Mouse (Mus musculus) midbrain, embryonic 14.5 days (tissue): Measurements from ENCODE around the gene Akap13. TPM values are rescaled to one million over a fixed set of nuclear protein-coding genes. Genes with fewer than 3 reads are reported as not detected.

ENCODE experiments used
- ATAC-seq: fragments of 200-750 bp; cut with Nextera tagmentation; 2 replicates; pipeline ENCODE4 v1.8.0; 2017; ENCODE audit warnings: moderate number of reproducible peaks, moderate library complexity; ENCODE audit not compliant: low FRiP score, low TSS enrichment
- DNase-seq: peaks from one replicate; pipeline ENCODE4 v3.0.0-alpha.2; 2015
- H3K27ac ChIP-seq: fragments of 300-500 bp; sonication (generic); replicated peaks from 2 replicates; pipeline ENCODE4 v1.5.1; 2014; ENCODE audit warnings: mild to moderate bottlenecking, low read depth, low read length, moderate library complexity
- H3K27me3 ChIP-seq: fragments of 300-500 bp; sonication (generic); 2 replicates; pipeline ENCODE4 v1.6.1; 2014; ENCODE audit warnings: low read length, control low read depth, mixed read lengths; ENCODE audit not compliant: control insufficient read depth, insufficient read depth
- H3K36me3 ChIP-seq: fragments of 300-500 bp; sonication (generic); 2 replicates; pipeline ENCODE4 v1.6.1; 2014; ENCODE audit warnings: low read length, control low read depth; ENCODE audit not compliant: control insufficient read depth, insufficient read depth
- H3K4me1 ChIP-seq: fragments of 300-500 bp; sonication (generic); 2 replicates; pipeline ENCODE4 v1.6.1; 2014; ENCODE audit warnings: mild to moderate bottlenecking, antibody characterized with exemption, low read length, control low read depth; ENCODE audit not compliant: control insufficient read depth, insufficient read depth
- H3K4me2 ChIP-seq: fragments of 300-500 bp; sonication (generic); 2 replicates; pipeline ENCODE4 v1.6.1; 2014; ENCODE audit warnings: mild to moderate bottlenecking, low read length, moderate library complexity
- H3K4me3 ChIP-seq: fragments of 300-500 bp; sonication (generic); replicated peaks from 2 replicates; pipeline ENCODE4 v1.5.1; 2014; ENCODE audit warnings: low read depth, low read length
- H3K9ac ChIP-seq: fragments of 300-500 bp; sonication (generic); replicated peaks from 2 replicates; pipeline ENCODE4 v1.6.1; 2014; ENCODE audit warnings: mild to moderate bottlenecking, low read length, moderate library complexity
- H3K9me3 ChIP-seq: fragments of 300-500 bp; sonication (generic); 2 replicates; pipeline ENCODE4 v1.6.1; 2016; ENCODE audit warnings: low read length, control low read depth, mixed read lengths; ENCODE audit not compliant: control insufficient read depth
- WGBS: fragments of 180-500 bp; shearing (Covaris S2); extraction: QIAGEN DNeasy Blood & Tissue Kit; methylation state at CpG from one replicate; pipeline ENCODE4 v1.1.7; 2014; 5-methylcytosine and 5-hydroxymethylcytosine counted together
- polyA plus RNA-seq: library from polyadenylated mRNA; unstranded; fragments of >200 nt; fragmentation: Nextera tagmentation; extraction: Ambion mirVana; gene quantifications from 2 replicates; pipeline ENCODE4 v1.2.1, GENCODE M21; 2014

The Akap13 gene
- polyA plus RNA-seq, 1 experiment from 2014 or later, result 18.9 TPM

DNA sequence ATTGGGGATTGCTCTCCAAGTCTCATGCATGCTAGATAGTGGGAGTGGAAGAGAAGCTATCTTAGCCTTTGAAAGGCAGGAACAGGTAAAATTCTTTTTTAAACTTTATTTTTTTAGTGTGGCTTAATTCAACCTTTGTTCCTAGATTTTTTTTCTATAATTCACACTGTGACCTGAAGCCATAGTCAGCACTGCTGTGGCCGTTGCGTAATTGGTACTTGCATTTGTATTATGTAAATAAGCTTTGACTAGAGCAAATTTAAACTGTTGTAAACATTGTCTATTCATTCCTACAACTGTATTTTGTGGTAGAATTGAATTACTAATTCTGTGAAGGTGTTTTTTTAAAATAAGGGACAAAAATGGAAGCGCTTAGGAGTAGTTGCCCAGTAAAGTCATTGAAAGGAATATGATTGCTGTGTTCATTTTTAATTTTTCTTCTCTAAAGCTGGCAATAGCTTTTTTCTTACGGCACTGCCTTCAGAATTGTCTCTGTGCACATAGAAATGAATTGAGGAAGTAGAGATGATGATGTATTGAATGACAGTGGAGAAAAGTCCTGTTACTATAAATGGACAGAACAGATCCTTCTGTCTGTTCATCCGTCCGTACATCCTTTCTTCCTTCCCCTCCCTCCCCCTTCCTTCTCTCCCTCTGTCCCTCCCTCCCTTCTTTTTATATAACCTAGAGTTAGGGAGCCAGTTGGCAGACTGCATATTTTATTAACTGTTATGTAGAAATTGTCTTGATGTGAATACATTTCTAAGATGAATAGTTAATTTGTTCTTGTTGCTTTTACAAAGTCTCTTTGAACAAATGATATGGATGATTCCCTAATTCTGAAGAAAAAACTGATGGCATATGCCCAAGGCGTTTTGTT lies 17.2 kb downstream of the Akap13 start:
- Histone ChIP-seq H3K9ac (no peak overlapping the region), H3K9me3 (no peaks in the 10 kb centered on the region), H3K27me3 (no peaks in the 10 kb centered on the region), H3K4me1 (no peaks in the 10 kb centered on the region), H3K4me2 (no peak overlapping the region), H3K4me3 (no peak overlapping the region), H3K36me3 (no peaks in the 10 kb centered on the region), H3K27ac (no peak overlapping the region)
- 83% methylated on average over 7 of the region's 7 CpGs for WGBS
- DNase-seq (no peak), ATAC-seq (no peak)

GRCm38 (mm10) chr7:75473294-75473693 lies 18.0 kb downstream of the Akap13 start:
- WGBS, result 81% methylated on average over 1 of the region's 1 CpGs
- no peak for DNase-seq
- Histone ChIP-seq H3K4me3 (no peak overlapping the region), H3K27me3 (no peaks in the 10 kb centered on the region), H3K36me3 (no peaks in the 10 kb centered on the region), H3K9ac (no peak overlapping the region), H3K4me1 (no peaks in the 10 kb centered on the region), H3K9me3 (no peaks in the 10 kb centered on the region), H3K4me2 (no peak overlapping the region), H3K27ac (no peak overlapping the region)
- no peak for ATAC-seq

DNA sequence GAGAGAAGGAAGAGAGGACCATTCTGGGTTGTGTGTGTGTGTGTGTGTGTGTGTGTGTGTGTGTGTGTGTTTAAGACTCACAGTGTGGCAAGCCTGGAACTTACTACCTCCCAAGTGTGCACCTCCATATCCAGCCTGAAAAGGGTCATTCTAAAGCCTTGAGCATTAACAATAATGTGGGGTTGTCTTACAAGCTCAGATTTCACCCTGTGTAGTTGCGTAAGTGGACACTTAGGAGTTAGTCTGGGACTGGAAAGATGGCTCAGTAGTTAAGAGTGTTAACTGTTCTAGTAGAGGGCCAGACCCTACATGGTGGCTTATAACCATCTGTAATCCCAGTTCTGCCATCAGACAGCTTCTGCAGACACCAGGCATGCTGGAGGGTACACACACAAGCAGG lies 18.7 kb downstream of the Akap13 start:
- Histone ChIP-seq H3K4me2 (no peak overlapping the region), H3K4me3 (no peak overlapping the region), H3K4me1 (no peaks in the 10 kb centered on the region), H3K27me3 (no peaks in the 10 kb centered on the region), H3K9me3 (no peaks in the 10 kb centered on the region), H3K36me3 (no peaks in the 10 kb centered on the region), H3K9ac (no peak overlapping the region), H3K27ac (no peak overlapping the region)
- WGBS, result 100% methylated on average over 1 of the region's 1 CpGs
- ATAC-seq, result no peak
- DNase-seq, result no peak

GRCm38 (mm10) chr7:75474564-75475150 lies 19.3 kb downstream of the Akap13 start:
- ATAC-seq (no peak), DNase-seq (no peak)
- Histone ChIP-seq H3K4me2 (no peak overlapping the region), H3K4me3 (no peak overlapping the region), H3K36me3 (no peaks in the 10 kb centered on the region), H3K9me3 (no peaks in the 10 kb centered on the region), H3K27ac (no peak overlapping the region), H3K4me1 (no peaks in the 10 kb centered on the region), H3K9ac (no peak overlapping the region), H3K27me3 (no peaks in the 10 kb centered on the region)

DNA sequence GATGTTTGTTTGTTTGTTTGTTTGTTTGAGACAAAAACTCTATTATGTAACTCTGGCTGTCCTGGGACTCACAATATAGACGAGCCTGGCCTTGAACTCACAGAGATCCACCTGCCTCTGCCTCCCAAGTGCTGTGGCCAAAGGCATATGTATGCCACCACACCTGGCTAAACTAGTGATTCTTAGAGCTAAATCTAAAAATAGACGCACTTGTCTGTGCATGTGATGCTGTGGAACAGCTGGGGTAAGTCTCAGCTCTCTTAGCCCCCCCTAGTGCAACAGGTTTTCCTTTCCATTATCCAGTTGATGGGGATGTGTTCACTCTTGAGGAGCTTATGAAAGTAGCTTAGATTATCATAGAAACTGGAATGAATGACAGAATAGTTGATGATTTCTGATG lies 22.7 kb downstream of the Akap13 start:
- H3K27me3 ChIP-seq, result no peaks in the 10 kb centered on the region
- ATAC-seq (no peak), DNase-seq (no peak)
- no peak overlapping the region for H3K4me3 ChIP-seq
- H3K9me3 ChIP-seq, result no peaks in the 10 kb centered on the region
- no peak overlapping the region for H3K4me2 ChIP-seq
- H3K27ac ChIP-seq, result no peak overlapping the region
- H3K9ac ChIP-seq, result no peak overlapping the region
- H3K36me3 ChIP-seq, result no peaks in the 10 kb centered on the region
- WGBS, result 92% methylated on average over 2 of the region's 2 CpGs
- H3K4me1 ChIP-seq, result no peaks in the 10 kb centered on the region

- WGBS, result 95% methylated on average over 6 of the region's 6 CpGs
- no peak for DNase-seq
- Histone ChIP-seq H3K4me2 (no peak overlapping the region), H3K27me3 (no peaks in the 10 kb centered on the region), H3K27ac (no peak overlapping the region), H3K4me1 (no peaks in the 10 kb centered on the region), H3K9me3 (no peaks in the 10 kb centered on the region), H3K36me3 (no peaks in the 10 kb centered on the region), H3K9ac (no peak overlapping the region), H3K4me3 (no peak overlapping the region)
- no peak for ATAC-seq
These were observed 25.5 kb downstream of the Akap13 start for GRCm38 (mm10) chr7:75480721-75481426.

DNA sequence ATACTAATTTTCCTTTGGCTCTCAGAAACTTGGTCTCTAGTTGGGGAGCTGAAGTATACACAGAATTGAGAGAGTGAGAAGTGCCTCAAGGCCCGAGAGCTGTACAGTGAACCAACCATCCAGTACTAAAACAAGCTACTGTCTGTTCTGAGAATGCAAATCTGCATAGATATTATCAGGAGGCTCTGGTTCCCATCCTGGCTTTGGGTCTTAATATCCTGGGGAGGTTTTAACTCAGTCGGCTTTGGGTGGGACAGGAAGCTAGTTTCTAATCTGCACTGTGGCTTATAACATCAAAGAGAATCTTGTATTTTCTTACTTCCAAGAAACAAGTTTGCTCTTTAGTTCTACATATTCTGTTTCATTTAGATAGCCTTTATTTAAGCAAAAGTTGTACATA lies 30.7 kb downstream of the Akap13 start:
- DNase-seq, result no peak
- 82% methylated on average over 2 of the region's 2 CpGs for WGBS
- H3K4me2 ChIP-seq, result no peak overlapping the region
- H3K27me3 ChIP-seq, result no peaks in the 10 kb centered on the region
- ATAC-seq, result no peak
- no peaks in the 10 kb centered on the region for H3K4me1 ChIP-seq
- H3K27ac ChIP-seq, result no peak overlapping the region
- H3K9ac ChIP-seq, result no peak overlapping the region
- H3K9me3 ChIP-seq, result no peaks in the 10 kb centered on the region
- no peaks in the 10 kb centered on the region for H3K36me3 ChIP-seq
- H3K4me3 ChIP-seq, result no peak overlapping the region

GRCm38 (mm10) chr7:75495941-75496441 lies 40.7 kb downstream of the Akap13 start:
- Histone ChIP-seq H3K4me1 (no peaks in the 10 kb centered on the region), H3K27me3 (no peaks in the 10 kb centered on the region), H3K4me3 (no peak overlapping the region), H3K27ac (no peak overlapping the region), H3K4me2 (no peak overlapping the region), H3K36me3 (no peaks in the 10 kb centered on the region), H3K9ac (no peak overlapping the region), H3K9me3 (no peaks in the 10 kb centered on the region)
- DNase-seq, result peak; percentile 5
- no peak for ATAC-seq
- 83% methylated on average over 3 of the region's 3 CpGs for WGBS
